Mouse (Mus musculus): ENCODE results near the gene Nyx. TPM values are rescaled to one million over a fixed set of nuclear protein-coding genes. Genes with fewer than 3 reads are reported as not detected.
"Not testable (repeated sequence)": the region's sequence is repeated elsewhere in the genome, so short reads cannot be mapped to it uniquely, and the experiment has no call there.

Gene Nyx
- polyA plus RNA-seq (2012; ENCODE audit: insufficient read depth, insufficient read length, missing spikeins) = not detected in 2 replicates

- TF ChIP-seq CTCF (IDR thresholded peaks at IDR 0.05; ENCODE audit: low read depth, low read length) (no peak), POLR2A (IDR thresholded peaks at IDR 0.05; ENCODE audit: borderline replicate concordance, low read depth, low read length) (no peak)
- peaks cover 23% of the 10 kb centered on the region for H3K4me1 ChIP-seq (ENCODE audit: control insufficient read depth, insufficient read depth, low read length)
- no peak within 1 kb of the TSS for H3K27ac ChIP-seq (ENCODE audit: insufficient read depth, low read depth, low read length)
- H3K4me3 ChIP-seq (ENCODE audit: insufficient read depth, low read length) = no peak within 1 kb of the TSS
Observed at GRCm38 (mm10) chrX:13465810-13466209, at the start of gene Nyx. Nyx (plus strand) TSS chrX:13466110.

DNA sequence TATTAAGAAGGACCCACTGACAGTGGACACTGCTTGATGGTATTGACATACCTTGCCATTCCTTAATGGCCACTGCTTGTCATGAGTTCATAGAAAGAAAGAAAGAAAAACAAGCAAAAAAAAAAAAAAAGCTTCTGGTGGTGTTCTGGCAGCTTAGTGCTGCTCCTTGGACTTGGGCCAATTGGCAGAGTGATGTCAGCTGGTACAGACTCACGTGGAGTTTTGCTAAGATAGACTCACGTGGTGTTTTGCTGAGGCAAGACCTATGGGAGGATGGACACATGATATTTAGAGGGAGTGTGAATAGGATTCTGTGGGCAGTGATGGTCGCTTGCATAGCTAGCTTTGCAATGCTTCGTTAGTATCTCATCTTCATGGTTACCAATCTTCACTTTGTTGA is 43.9 kb upstream of the Nyx start:
- no peak overlapping the region for H3K4me3 ChIP-seq (ENCODE audit: insufficient read depth, low read length)
- H3K27ac ChIP-seq (ENCODE audit: insufficient read depth, low read depth, low read length) = no peak overlapping the region
- H3K4me1 ChIP-seq (ENCODE audit: control insufficient read depth, insufficient read depth, low read length) = no peaks in the 10 kb centered on the region
- TF ChIP-seq CTCF (IDR thresholded peaks at IDR 0.05; ENCODE audit: low read depth, low read length) = no peak
- no peak for TF ChIP-seq POLR2A (IDR thresholded peaks at IDR 0.05; ENCODE audit: borderline replicate concordance, low read depth, low read length)

DNA sequence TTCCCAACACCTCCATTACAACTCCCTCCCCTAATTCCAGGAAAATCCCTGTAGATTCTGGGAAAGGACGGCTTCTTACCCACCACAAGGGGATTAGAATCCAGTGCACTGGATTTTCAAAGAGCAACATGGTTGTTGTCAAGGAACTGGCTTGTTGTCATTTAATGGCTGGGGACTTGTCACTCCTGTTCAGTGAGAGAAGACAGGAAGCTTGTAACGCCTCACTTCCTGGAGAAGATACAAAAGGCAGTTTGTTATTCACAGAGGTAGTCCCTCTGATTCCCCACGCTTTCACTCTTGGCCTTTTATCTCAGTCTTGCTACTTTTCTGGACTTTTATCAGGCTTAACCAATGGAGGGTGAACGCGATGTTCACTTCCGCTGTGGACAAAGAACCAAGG is 34.5 kb upstream of the Nyx start:
- no peak for TF ChIP-seq CTCF (IDR thresholded peaks at IDR 0.05; ENCODE audit: low read depth, low read length)
- Histone ChIP-seq H3K27ac (ENCODE audit: insufficient read depth, low read depth, low read length) (no peak overlapping the region), H3K4me1 (ENCODE audit: control insufficient read depth, insufficient read depth, low read length) (no peaks in the 10 kb centered on the region), H3K4me3 (ENCODE audit: insufficient read depth, low read length) (no peak overlapping the region)

GRCm38 (mm10) chrX:13436042-13436441 is 29.9 kb upstream of the Nyx start:
- not testable (repeated sequence) for H3K4me1 ChIP-seq (ENCODE audit: control insufficient read depth, insufficient read depth, low read length); H3K27ac ChIP-seq (ENCODE audit: insufficient read depth, low read depth, low read length); H3K4me3 ChIP-seq (ENCODE audit: insufficient read depth, low read length)

DNA sequence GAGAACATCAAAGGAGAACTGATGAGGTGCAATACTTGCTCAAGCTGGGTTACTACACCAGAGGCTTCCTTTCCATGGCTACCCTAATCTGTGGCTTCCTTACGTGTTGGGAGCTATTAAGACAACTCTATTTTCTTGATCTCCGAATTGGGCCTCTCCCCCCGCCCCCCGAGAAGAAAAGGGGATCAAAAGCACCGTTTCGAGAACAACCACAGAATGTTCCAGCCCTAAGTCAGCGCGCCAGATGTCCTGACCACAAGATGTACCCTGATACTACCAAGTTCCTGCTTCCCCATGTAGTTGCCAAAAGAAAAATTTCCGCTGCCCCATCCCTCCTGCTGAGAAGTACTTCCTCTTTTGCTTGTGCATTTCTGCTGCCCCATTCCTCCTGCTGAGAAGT is 9.4 kb upstream of the Nyx start:
- not testable (repeated sequence) for H3K27ac ChIP-seq (ENCODE audit: insufficient read depth, low read depth, low read length); H3K4me1 ChIP-seq (ENCODE audit: control insufficient read depth, insufficient read depth, low read length); H3K4me3 ChIP-seq (ENCODE audit: insufficient read depth, low read length)

DNA sequence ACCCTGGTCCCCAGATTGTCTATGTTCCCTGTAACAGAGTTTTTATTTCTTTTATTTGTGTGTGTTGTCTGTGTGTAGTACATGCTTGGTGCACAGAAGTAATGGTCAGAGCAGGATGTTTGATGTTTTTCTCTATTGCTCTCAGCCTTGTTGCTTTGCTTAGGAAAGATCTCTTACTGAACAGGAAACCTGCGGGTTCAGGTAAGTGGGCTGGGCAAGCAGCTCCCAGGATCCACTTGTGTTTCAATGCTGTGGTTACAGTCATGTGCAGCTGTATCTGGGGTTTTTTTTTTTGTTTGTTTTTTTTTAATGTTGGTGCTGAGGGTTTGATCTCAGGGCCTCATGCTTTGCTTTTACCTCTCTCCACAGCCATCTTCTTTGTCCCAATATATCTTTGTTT is 7.1 kb upstream of the Nyx start:
- Histone ChIP-seq H3K27ac (ENCODE audit: insufficient read depth, low read depth, low read length) (no peak overlapping the region), H3K4me1 (ENCODE audit: control insufficient read depth, insufficient read depth, low read length) (peaks cover 19% of the 10 kb centered on the region), H3K4me3 (ENCODE audit: insufficient read depth, low read length) (no peak overlapping the region)
- TF ChIP-seq CTCF (IDR thresholded peaks at IDR 0.05; ENCODE audit: low read depth, low read length) (no peak), POLR2A (IDR thresholded peaks at IDR 0.05; ENCODE audit: borderline replicate concordance, low read depth, low read length) (no peak)

- Histone ChIP-seq H3K27ac (ENCODE audit: insufficient read depth, low read depth, low read length) (peak overlapping the region; percentile 93), H3K4me1 (ENCODE audit: control insufficient read depth, insufficient read depth, low read length) (peaks cover 19% of the 10 kb centered on the region), H3K4me3 (ENCODE audit: insufficient read depth, low read length) (peak overlapping the region; percentile 57)
- TF ChIP-seq POLR2A (IDR thresholded peaks at IDR 0.05; ENCODE audit: borderline replicate concordance, low read depth, low read length) = no peak
- TF ChIP-seq CTCF (IDR thresholded peaks at IDR 0.05; ENCODE audit: low read depth, low read length) = no peak
Observed at GRCm38 (mm10) chrX:13461266-13462261, 4.3 kb upstream of the Nyx start.

DNA sequence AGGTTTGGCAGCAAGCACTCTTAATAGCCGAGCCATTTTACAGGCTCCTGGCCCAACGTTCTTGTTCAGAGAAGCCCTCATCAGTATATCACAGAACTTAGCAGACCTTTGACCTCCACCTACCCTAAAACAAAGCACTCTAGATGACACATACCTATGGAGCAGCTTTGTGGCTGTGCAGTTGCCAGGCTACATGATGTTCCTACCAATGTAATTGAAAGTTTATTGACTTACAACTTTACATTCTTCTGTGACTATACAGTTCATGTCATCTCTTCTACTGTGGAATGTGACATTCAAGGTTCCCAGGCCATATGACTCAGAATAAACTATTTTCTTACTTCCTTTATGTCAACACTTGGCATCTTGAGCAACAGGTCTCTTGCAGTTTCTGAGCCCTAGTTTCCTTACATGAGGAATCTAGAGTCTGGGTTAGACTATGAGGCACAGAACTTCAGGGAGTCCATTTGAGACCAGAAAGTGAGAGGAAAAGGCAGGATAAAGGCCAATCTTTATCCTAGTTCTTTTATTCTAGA is 2.9 kb upstream of the Nyx start:
- peaks cover 19% of the 10 kb centered on the region for H3K4me1 ChIP-seq (ENCODE audit: control insufficient read depth, insufficient read depth, low read length)
- H3K4me3 ChIP-seq (ENCODE audit: insufficient read depth, low read length) = no peak overlapping the region
- TF ChIP-seq CTCF (IDR thresholded peaks at IDR 0.05; ENCODE audit: low read depth, low read length) = no peak
- TF ChIP-seq POLR2A (IDR thresholded peaks at IDR 0.05; ENCODE audit: borderline replicate concordance, low read depth, low read length) = no peak
- peak overlapping the region; percentile 93 for H3K27ac ChIP-seq (ENCODE audit: insufficient read depth, low read depth, low read length)

GRCm38 (mm10) chrX:13466681-13467080 is 771 bp downstream of the Nyx start:
- no peak overlapping the region for H3K4me3 ChIP-seq (ENCODE audit: insufficient read depth, low read length)
- TF ChIP-seq CTCF (IDR thresholded peaks at IDR 0.05; ENCODE audit: low read depth, low read length) (no peak), POLR2A (IDR thresholded peaks at IDR 0.05; ENCODE audit: borderline replicate concordance, low read depth, low read length) (no peak)
- peaks cover 20% of the 10 kb centered on the region for H3K4me1 ChIP-seq (ENCODE audit: control insufficient read depth, insufficient read depth, low read length)
- H3K27ac ChIP-seq (ENCODE audit: insufficient read depth, low read depth, low read length) = no peak overlapping the region

- TF ChIP-seq CTCF (IDR thresholded peaks at IDR 0.05; ENCODE audit: low read depth, low read length) (no peak), POLR2A (IDR thresholded peaks at IDR 0.05; ENCODE audit: borderline replicate concordance, low read depth, low read length) (no peak)
- no peak overlapping the region for H3K4me3 ChIP-seq (ENCODE audit: insufficient read depth, low read length)
- H3K27ac ChIP-seq (ENCODE audit: insufficient read depth, low read depth, low read length) = no peak overlapping the region
- peaks cover 18% of the 10 kb centered on the region for H3K4me1 ChIP-seq (ENCODE audit: control insufficient read depth, insufficient read depth, low read length)
Observed at GRCm38 (mm10) chrX:13467121-13467571, 1.2 kb downstream of the Nyx start.

All from bone marrow macrophage, adult 2 months (primary cell).